Mouse (Mus musculus) adrenal gland, postnatal 36 days (tissue): ENCODE data around the gene Acsbg2. TPM values are rescaled to one million over a fixed set of nuclear protein-coding genes. Genes with fewer than 3 reads are reported as not detected.

Experiments used
- DNase-seq, 2 experiments: peaks; one replicate each; pipeline ENCODE4 v3.0.0; 2021; ENCODE audit warnings: mixed read lengths in 1 of 2
- total RNA-seq, 2 experiments: library from RNA; stranded (reverse); gene quantifications; 2 replicates each; pipeline ENCODE4 v1.2.3; 2021

The Acsbg2 gene
- total RNA-seq, 2 experiments from 2014 or later = 0.30 to 0.53 TPM

- no peak for DNase-seq
Measured at GRCm38 (mm10) chr17:56871767-56872166, 2.5 kb downstream of the Acsbg2 start.

DNA sequence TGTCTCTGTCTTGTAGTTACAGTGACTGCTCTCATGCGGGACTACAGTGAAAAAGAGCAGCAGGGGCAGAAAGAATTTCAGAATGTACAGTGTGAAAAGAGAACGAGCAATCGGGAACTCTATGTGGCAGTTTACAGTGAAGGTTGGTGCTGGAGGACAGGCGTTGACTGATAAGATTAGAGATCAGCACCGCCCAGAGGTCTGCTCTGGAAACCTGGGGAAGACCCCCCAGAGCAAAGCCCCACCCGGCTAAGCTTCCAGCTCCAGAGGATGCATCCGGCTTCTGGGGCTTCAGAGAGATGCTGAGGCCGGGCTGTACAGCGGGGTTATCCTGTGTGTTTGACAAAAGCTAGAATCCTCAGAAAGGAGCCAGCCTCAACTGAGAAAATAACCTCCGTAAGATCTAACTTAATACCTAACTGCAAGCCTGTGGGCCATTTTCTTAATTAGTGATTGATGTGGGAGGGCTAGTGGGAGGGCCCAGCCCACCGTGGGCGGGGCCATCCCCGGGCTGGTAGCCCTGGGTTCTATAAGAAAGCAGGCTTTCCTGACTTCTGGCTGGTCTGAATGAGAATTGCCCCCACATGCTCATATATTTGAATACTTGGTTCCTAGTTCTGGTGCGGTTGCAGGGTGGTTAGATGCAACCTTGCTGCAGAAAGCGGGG, 3.8 kb downstream of the Acsbg2 start:
- DNase-seq = no peak

DNA sequence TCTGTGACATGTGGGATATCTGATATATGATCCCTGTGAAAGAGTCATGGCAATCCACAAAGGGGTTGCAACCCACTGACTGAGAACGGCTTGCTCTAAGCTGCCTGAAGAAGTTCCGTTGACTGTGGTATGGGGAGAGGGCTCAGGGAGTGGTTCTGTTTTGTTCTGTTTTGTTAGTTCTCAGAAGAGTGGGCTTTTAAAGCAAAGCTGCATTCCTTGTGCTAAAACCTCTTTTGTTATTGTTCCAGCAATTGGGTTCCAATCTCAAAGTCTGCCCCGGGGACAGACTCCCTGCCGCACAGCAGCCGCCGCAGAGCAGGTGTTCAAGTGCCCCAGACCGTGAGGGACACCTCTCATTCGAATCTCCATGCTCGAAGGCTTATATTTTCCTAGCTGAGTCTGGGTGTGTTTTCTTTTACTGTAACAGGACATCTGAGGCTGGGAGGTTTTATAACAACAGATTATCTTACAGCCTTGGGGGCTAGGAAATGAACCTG, 4.7 kb downstream of the Acsbg2 start:
- no peak for DNase-seq

DNA sequence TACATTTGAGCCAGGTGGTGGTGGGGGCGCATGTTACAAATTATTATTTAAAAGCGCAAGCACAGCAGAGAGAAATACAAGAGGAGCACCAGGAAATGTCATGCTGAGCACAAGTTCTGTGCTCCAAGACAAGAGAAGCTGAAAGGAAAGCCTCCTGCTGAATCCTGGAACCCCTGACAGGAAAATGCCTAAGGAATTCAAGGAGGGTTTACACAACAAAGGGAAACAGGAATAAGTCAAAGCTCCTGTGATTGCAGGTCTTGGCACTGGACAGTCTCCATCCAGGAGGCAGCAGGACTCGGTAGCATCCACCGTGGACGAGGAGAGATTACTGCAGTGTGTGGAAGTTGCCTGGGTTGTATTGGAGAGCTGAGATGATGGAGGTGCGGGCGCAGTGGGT, 8.2 kb downstream of the Acsbg2 start:
- DNase-seq = no peak

GRCm38 (mm10) chr17:56861197-56861596, 13.1 kb downstream of the Acsbg2 start:
- no peak for DNase-seq

- no peak for DNase-seq
Measured at GRCm38 (mm10) chr17:56858922-56859321, 15.3 kb downstream of the Acsbg2 start.

DNA sequence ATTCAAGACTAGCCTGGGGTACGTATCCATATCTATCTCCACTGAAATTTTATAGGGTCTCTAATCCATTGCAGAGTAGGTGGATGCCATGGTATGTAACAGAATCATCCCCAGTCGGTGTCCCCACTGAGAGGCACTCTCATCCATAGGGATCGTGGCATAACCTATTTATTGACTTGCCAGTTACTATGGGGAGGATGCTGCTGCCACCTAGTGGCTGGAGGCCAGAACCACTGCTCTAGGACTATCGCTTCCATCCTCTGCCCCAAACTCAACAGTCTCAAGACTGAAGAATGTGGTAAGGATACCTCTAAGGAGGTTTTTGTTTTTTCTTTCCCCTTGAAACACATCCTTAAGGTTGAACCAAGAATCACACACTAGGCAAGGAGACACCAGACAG, 16.0 kb downstream of the Acsbg2 start:
- DNase-seq = peak; percentile 80 to 83

- DNase-seq = no peak
Measured at GRCm38 (mm10) chr17:56855421-56855820, 18.8 kb downstream of the Acsbg2 start.

DNA sequence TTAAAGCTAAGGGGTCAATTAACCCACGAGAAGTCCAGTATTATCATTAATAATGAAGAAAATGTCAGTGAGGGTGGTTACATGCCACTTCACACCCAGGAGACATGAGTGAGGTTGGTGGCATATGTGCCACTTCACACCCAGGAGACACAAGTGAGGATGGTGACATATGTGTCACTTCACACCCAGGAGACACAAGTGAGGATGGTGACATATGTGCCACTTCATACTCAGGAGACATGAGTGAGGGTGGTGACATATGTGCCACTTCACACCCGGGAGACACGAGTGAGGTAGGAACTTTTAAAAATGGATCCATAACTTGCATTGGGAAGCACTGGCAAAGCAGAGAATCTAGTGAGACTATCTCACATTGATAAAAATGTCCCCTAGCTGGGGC, 23.1 kb downstream of the Acsbg2 start:
- no peak for DNase-seq

DNA sequence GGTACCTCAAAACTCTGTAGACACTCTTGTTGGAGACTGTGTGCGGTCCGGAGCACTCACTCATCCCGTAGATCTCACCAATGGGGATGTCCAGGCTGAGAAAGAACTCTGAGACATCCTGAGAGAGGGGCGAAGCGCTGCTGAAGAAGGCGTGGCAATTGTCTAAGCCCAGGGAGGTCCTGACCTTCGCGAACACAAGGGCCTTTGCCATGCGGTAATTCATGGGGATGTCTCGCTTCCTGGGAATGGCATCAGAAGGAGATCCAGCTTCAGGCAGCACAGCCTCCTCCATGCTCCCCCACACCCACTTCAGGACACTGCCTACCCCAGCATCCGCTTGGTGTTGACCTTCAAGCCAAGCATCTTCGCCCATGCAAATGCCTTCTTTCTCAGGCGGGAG, 24.5 kb downstream of the Acsbg2 start:
- no peak for DNase-seq

GRCm38 (mm10) chr17:56848785-56849184, 25.5 kb downstream of the Acsbg2 start:
- no peak for DNase-seq

DNA sequence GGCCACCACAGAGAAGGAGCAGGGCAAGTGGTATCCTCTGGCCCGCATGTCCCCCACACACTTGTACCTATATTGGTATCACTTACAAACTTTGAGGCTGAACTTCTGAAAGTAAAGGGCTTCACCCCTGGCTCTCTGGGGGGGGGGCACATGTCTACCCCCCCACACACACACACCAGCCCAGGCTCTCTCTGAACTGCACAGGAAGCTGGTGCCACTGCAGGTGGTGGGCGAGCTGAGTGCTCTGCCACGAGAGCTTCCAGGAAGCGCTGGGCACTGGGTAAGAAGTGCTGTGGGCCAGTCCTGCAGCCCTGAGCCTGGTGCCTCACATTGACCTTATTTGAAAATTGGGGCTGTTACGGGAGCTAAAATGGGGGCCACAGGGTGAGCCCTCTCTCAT, 30.6 kb downstream of the Acsbg2 start:
- DNase-seq = no peak

GRCm38 (mm10) chr17:56842173-56842572, 32.1 kb downstream of the Acsbg2 start:
- no peak for DNase-seq

DNA sequence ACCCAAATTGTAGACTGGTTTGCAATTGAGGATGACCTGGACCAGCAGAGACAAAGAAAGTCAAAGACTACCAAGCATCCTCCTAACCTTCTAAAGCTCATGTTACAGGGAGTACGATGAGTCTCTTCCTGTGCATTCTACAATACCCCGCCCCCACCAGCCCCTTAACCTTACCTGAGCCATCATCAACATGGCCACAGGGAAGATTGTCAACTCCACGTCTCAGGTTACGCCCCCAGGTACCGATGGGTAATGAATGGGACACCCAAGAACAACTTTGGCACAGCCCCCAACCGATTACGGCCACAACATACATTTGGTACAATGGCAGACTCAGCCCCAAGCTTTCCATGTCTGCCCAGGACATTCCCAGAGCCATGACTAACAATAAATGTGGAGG, 33.7 kb downstream of the Acsbg2 start:
- no peak for DNase-seq

- no peak for DNase-seq
Measured at GRCm38 (mm10) chr17:56836336-56836735, 37.9 kb downstream of the Acsbg2 start.

DNA sequence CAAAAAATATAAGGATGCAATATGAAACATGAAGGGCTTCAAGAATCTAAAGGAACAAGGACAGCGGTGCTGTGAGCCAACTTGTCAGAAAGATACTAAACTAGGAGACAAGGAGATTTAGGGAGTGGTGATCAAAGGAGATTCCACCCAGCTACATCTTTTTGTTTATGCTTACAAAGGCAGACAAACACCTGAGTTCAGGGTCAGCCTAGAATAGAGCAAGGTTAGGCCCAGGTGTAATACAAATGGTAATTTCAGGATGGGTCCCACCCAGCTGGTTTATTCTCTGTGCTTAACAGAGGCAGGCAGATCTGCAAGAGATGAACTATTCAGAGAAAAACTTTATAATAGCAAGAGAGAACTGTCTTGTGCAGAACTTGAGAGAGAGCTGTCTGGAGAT, 40.9 kb downstream of the Acsbg2 start:
- DNase-seq = no peak

DNA sequence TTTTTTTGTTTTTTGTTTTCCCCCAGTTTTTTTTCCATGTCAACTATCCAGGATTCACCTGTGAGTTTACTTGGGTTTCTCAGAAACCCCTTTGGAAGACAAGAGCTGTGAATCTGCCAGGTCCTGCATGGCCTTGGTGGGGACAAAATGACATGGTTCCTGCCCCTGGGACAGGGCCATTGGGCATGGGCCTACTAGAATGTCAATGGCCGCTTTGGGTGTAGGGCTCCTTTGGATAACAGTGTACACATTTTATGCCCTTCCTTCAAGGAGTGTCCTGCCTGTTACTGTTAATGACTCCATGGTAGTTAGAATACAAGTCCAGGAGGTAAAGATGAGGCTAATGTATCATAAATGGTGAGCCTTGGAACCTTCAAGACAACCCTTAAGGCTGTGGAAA, 41.3 kb downstream of the Acsbg2 start:
- no peak for DNase-seq

DNA sequence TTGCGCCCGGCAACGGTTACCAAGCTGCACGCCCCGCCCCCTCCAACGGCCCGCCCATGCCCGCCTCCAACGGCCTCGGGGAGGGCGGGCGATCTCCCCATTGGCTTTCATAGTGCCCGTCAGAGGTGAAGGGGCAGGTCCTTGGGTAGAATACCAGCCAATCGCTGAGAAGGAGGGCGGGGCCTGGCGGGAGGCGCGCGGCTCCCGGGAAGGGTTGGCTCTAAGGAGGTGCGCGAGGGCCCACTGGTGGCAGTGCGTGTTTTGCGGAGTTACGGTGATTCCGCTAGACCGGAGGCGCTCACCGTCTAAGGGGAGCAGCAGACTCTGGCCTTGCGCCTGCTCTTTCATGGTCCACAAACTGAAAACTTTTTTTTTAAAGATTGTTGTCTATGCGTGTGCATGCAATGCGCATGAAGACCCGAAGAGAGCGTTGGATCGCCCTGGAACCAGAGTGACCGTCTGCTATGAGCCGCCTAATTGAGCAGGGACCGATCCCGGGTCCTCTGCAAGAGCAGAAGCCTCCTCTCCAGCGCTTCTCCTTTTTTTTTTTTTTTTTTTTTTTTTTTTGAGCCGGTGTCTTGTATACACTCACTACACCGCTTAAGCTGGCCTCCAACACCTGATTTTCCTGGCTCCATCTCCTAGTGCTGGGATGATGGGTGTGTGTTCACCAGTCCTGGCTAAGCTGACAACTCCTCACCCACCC, 43.0 kb downstream of the Acsbg2 start:
- peak; percentile 99 for DNase-seq

DNA sequence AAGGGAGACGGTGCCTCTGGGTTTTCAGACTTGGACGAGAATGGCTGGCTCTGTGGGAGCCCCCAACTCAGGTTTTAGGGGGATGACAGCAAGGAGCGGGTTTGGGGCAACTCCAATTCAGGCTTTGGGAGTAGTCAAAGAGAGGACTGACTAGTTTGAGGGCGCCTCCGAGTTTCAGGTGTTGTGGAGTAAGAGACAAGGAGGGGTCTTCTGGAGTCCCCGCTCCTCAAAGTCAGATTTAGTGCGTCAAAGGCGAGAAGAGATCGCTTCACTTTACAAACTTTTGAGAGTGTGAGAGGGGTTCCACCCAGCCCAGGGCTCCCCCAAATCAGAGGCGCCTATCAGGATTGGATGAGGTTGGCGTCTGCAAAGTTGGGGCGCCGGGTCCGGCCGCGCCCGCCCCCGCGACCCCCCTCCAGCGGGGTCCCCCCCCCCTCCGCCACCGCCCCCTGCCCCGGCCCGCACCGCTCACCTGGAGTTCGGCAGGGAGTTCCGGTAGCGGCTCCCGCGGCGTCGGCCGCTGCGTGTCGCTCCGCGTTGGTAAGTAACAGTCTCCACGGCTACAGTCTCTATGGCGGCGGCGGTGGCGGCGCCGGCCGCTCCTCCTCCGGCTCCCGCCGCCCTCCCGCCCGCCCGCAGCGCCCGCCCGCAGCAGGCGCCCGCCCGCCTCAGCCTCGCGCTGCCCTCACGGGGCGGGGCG, 43.7 kb downstream of the Acsbg2 start, which contains the start of gene Rfx2:
Rfx2 (minus strand) TSS at position 603 of the 700 bp plus-strand sequence.
- DNase-seq = no peak

GRCm38 (mm10) chr17:56829795-56830194, 44.5 kb downstream of the Acsbg2 start:
- peak in 1 of 2 experiments; percentile 48 for DNase-seq

- DNase-seq = no peak
Measured at GRCm38 (mm10) chr17:56829171-56829570, 45.1 kb downstream of the Acsbg2 start.

DNA sequence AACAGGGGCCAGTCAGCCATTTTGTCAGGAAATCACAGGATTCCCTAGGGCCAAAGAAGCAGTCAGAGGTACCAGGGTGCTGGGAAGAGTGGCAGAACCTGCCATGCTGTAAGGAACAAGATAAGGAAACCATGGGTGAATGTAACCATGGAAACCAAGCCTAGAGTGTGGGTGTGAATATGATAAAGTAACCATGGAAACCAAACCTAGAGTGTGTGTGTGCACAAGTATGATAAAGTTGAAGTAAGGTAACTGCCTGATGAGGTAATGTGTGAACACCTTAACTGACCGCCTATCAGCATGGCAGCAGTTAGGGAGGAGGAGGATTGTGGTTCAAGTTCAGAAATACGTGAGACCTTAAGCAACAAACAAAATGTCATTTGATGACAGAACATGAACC, 47.5 kb downstream of the Acsbg2 start:
- DNase-seq = no peak

GRCm38 (mm10) chr17:56823352-56823751, 50.9 kb downstream of the Acsbg2 start:
- peak; percentile 37 to 53 for DNase-seq
